Mouse (Mus musculus): Measurements from ENCODE around the gene Unc93b1. TPM values are rescaled to one million over a fixed set of nuclear protein-coding genes. Genes with fewer than 3 reads are reported as not detected.
A peak's percentile ranks its signal among the peaks of the same experiment; 100 is the strongest.

Unc93b1 gene
- polyA plus RNA-seq, 1 experiment = 25.4 TPM

GRCm38 (mm10) chr19:3906795-3907786 lies 27.9 kb upstream of the Unc93b1 start, which contains the start of gene Tcirg1:
Tcirg1 (minus strand) TSS chr19:3907133.
- peaks cover 20% of the 10 kb centered on the region for H3K4me1 ChIP-seq (ENCODE audit: control insufficient read depth, insufficient read depth, insufficient read length, low read length)
- H3K4me3 ChIP-seq (ENCODE audit: insufficient read depth, low read depth, low read length) = peak within 1 kb of the TSS; percentile 90
- H3K27ac ChIP-seq (replicated peaks; ENCODE audit: low read depth, low read length) = peak within 1 kb of the TSS; percentile 86

GRCm38 (mm10) chr19:3907876-3908660 lies 26.9 kb upstream of the Unc93b1 start:
- Histone ChIP-seq H3K27ac (replicated peaks; ENCODE audit: low read depth, low read length) (peak overlapping the region; percentile 78), H3K4me1 (ENCODE audit: control insufficient read depth, insufficient read depth, insufficient read length, low read length) (peaks cover 20% of the 10 kb centered on the region), H3K4me3 (ENCODE audit: insufficient read depth, low read depth, low read length) (peak overlapping the region; percentile 68)

DNA sequence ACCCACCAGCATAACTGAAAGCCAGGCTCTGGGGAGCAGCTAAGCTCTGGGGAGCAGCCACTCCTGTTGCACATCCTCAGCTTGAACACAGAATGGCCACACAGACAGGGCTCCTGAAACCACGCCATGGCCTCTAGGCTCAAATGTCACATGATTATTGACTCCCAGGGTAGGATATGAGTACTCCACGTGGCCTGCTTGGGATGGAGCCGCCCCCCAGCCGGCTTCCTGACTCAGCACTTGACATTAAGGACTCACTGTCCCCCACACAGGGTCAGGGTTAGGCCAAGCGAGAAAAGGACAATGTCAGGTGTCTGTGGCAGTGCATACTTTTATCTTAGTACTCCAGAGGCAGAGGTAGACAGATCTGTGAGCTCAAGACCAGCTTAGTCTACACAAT lies 24.8 kb upstream of the Unc93b1 start:
- peaks cover 19% of the 10 kb centered on the region for H3K4me1 ChIP-seq (ENCODE audit: control insufficient read depth, insufficient read depth, insufficient read length, low read length)
- H3K4me3 ChIP-seq (ENCODE audit: insufficient read depth, low read depth, low read length) = no peak overlapping the region
- H3K27ac ChIP-seq (replicated peaks; ENCODE audit: low read depth, low read length) = no peak overlapping the region

DNA sequence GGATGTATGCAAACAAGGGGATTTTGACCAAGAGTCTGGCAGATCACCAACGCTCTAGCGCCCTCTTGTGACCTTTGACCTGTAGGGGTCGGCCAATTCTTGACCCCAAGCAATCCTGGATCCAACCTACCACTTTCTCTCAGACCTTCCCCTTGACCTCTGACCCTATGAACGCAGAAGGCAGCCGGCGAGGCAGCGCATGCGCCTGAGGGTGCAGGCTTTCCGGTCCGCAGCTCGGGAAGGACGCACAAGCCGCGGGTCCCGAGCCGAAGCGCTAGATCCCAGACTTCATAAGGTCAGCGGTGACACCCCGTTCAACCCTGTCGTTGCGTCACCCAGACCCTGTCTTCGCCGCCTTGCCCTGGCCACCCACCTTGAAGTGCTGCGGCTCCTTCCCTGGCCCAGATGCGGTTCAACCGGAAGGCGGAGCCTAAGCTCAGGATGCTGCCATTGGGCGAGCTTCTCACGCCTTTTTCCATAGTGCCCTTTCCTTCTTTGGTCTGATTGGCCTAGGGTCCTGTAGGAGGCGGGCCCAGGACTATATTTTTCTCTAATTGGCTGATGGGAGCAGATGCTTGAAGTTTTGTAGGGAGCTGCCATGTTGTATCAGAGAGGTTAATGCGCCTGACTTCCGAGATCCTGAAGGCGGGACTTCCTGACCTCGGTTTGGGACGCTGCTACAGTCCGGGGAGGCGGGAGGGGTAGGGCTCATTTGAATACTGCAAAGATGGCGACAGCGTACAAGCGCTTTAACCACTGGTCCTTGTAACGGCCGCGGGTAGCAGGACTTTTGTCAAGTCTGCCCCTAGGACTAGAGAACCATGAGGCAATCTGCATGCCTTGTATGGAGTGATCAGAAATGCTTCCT lies 22.4 kb upstream of the Unc93b1 start, which contains the start of gene Ndufs8:
Ndufs8 (minus strand) TSS at position 438 of the 868 bp plus-strand sequence.
- Histone ChIP-seq H3K27ac (replicated peaks; ENCODE audit: low read depth, low read length) (peak within 1 kb of the TSS; percentile 95), H3K4me1 (ENCODE audit: control insufficient read depth, insufficient read depth, insufficient read length, low read length) (peaks cover 6% of the 10 kb centered on the region), H3K4me3 (ENCODE audit: insufficient read depth, low read depth, low read length) (peak within 1 kb of the TSS; percentile 72)

GRCm38 (mm10) chr19:3913692-3914091 lies 21.3 kb upstream of the Unc93b1 start:
- Histone ChIP-seq H3K4me3 (ENCODE audit: insufficient read depth, low read depth, low read length) (peak overlapping the region; percentile 66), H3K27ac (replicated peaks; ENCODE audit: low read depth, low read length) (peak overlapping the region; percentile 82)

DNA sequence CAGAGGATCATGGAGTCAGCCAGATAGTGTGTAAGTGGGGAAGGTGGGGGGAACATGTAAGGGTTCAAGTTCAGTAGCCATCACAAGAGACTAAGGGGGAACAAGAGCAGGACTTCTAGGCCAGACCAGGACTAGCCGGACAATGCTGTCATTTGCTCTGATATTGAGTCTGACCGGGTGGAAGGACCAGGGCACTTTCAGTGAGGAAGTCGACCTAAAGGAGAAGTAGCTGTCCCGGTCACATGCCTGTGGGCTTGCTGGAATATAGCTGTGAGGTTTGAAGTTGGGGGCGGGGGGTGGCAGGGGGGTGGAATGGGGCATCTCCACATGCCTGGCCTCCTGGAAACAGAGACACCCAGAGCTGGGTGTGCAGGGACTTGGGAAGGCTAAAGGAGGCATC lies 20.5 kb upstream of the Unc93b1 start:
- Histone ChIP-seq H3K4me1 (ENCODE audit: control insufficient read depth, insufficient read depth, insufficient read length, low read length) (peaks cover 6% of the 10 kb centered on the region), H3K27ac (replicated peaks; ENCODE audit: low read depth, low read length) (peak overlapping the region; percentile 82), H3K4me3 (ENCODE audit: insufficient read depth, low read depth, low read length) (no peak overlapping the region)

More at GRCm38 (mm10) chr19:3913692-3914091, 21.3 kb upstream of the Unc93b1 start:
- H3K4me1 ChIP-seq (ENCODE audit: control insufficient read depth, insufficient read depth, insufficient read length, low read length) = peaks cover 6% of the 10 kb centered on the region

DNA sequence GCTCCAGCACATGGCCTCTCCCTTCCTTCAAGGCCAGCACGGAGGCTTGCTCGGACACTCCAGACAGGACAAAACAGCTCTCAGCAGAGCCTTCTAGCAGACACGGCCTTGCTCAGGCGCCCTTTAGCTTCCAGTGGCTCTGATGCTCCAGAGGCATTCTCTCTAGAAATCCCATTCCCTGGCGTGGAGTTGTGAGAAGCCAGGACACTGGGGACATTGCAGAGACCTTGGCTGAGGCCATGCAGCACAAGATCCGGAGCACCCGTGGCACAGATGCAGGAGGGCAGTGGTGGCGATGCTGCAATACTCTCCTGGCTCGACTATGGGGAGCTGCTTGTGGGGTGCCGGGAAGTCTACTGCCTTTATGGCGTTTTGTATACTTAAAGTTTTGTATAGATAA lies 18.3 kb upstream of the Unc93b1 start:
- peaks cover 6% of the 10 kb centered on the region for H3K4me1 ChIP-seq (ENCODE audit: control insufficient read depth, insufficient read depth, insufficient read length, low read length)
- no peak overlapping the region for H3K27ac ChIP-seq (replicated peaks; ENCODE audit: low read depth, low read length)

DNA sequence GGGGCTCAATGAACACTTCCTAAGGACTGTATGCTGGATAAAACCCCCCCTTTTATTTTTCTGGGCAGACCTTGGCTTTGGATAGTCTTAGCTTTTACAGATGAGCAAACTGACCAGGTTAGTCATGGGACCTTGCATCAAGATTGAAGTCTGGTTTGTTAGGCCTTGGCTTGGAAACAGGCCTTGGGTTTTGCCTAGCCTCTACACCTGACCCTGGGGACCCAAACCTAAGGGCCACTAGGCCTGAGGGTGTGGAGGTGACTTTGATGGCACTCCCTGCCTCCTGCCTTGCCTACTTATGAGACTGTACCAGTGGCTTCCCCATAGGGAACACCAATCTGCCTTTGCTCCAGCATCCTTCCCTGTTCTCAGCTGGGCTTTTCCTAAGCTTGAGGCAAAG lies 15.1 kb upstream of the Unc93b1 start:
- Histone ChIP-seq H3K4me3 (ENCODE audit: insufficient read depth, low read depth, low read length) (no peak overlapping the region), H3K27ac (replicated peaks; ENCODE audit: low read depth, low read length) (no peak overlapping the region), H3K4me1 (ENCODE audit: control insufficient read depth, insufficient read depth, insufficient read length, low read length) (peaks cover 18% of the 10 kb centered on the region)

More for the DNA sequence above, 18.3 kb upstream of the Unc93b1 start:
- H3K4me3 ChIP-seq (ENCODE audit: insufficient read depth, low read depth, low read length) = no peak overlapping the region

- Histone ChIP-seq H3K27ac (replicated peaks; ENCODE audit: low read depth, low read length) (peak overlapping the region; percentile 66), H3K4me3 (ENCODE audit: insufficient read depth, low read depth, low read length) (no peak overlapping the region), H3K4me1 (ENCODE audit: control insufficient read depth, insufficient read depth, insufficient read length, low read length) (peaks cover 21% of the 10 kb centered on the region)
Observed at GRCm38 (mm10) chr19:3922661-3923371, 12.2 kb upstream of the Unc93b1 start.

GRCm38 (mm10) chr19:3923586-3923985 lies 11.4 kb upstream of the Unc93b1 start:
- Histone ChIP-seq H3K4me3 (ENCODE audit: insufficient read depth, low read depth, low read length) (no peak overlapping the region), H3K4me1 (ENCODE audit: control insufficient read depth, insufficient read depth, insufficient read length, low read length) (peaks cover 21% of the 10 kb centered on the region), H3K27ac (replicated peaks; ENCODE audit: low read depth, low read length) (peak overlapping the region; percentile 66)

- Histone ChIP-seq H3K4me3 (ENCODE audit: insufficient read depth, low read depth, low read length) (no peak overlapping the region), H3K4me1 (ENCODE audit: control insufficient read depth, insufficient read depth, insufficient read length, low read length) (peaks cover 21% of the 10 kb centered on the region), H3K27ac (replicated peaks; ENCODE audit: low read depth, low read length) (peak overlapping the region; percentile 66)
Observed at GRCm38 (mm10) chr19:3924190-3924589, 10.8 kb upstream of the Unc93b1 start.

- Histone ChIP-seq H3K4me3 (ENCODE audit: insufficient read depth, low read depth, low read length) (no peak overlapping the region), H3K4me1 (ENCODE audit: control insufficient read depth, insufficient read depth, insufficient read length, low read length) (peaks cover 24% of the 10 kb centered on the region), H3K27ac (replicated peaks; ENCODE audit: low read depth, low read length) (no peak overlapping the region)
Observed at GRCm38 (mm10) chr19:3924868-3925267, 10.1 kb upstream of the Unc93b1 start.

- H3K4me1 ChIP-seq (ENCODE audit: control insufficient read depth, insufficient read depth, insufficient read length, low read length) = peaks cover 34% of the 10 kb centered on the region
- no peak overlapping the region for H3K27ac ChIP-seq (replicated peaks; ENCODE audit: low read depth, low read length)
- H3K4me3 ChIP-seq (ENCODE audit: insufficient read depth, low read depth, low read length) = no peak overlapping the region
Observed at GRCm38 (mm10) chr19:3925859-3926258, 9.1 kb upstream of the Unc93b1 start.

DNA sequence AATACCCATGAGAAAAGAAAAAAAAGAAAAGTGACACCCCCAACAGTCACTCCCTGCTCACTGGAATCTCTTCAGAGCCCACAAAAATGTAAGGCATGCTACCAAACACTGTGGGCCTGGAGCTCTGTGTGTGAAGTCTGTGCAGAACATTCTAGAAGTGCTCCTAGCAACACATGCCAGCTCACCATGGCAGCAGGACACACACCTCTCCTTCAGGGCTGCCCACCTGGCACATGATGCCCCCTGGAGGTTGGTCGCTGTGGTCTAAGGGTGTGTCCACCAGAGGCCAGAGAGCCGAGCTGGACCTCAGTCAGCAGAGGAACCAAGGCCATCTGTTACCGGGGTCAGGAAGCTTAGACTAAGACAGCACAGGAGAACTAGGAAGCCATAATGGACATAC lies 8.7 kb upstream of the Unc93b1 start:
- Histone ChIP-seq H3K27ac (replicated peaks; ENCODE audit: low read depth, low read length) (peak overlapping the region; percentile 1; the same call in 1 of the 2 replicates), H3K4me1 (ENCODE audit: control insufficient read depth, insufficient read depth, insufficient read length, low read length) (peaks cover 35% of the 10 kb centered on the region), H3K4me3 (ENCODE audit: insufficient read depth, low read depth, low read length) (no peak overlapping the region)

Measured in brown adipose tissue, adult 24 weeks (tissue).